Mouse (Mus musculus): ENCODE measurements around the gene Arhgap42.

Arhgap42 gene

GRCm38 (mm10) chr9:9210464-9210863, 28.4 kb downstream of the Arhgap42 start:
- DNase-seq (ENCODE audit: low spot score) = no peak

GRCm38 (mm10) chr9:9208205-9208604, 30.7 kb downstream of the Arhgap42 start:
- no peak for DNase-seq (ENCODE audit: low spot score)

DNA sequence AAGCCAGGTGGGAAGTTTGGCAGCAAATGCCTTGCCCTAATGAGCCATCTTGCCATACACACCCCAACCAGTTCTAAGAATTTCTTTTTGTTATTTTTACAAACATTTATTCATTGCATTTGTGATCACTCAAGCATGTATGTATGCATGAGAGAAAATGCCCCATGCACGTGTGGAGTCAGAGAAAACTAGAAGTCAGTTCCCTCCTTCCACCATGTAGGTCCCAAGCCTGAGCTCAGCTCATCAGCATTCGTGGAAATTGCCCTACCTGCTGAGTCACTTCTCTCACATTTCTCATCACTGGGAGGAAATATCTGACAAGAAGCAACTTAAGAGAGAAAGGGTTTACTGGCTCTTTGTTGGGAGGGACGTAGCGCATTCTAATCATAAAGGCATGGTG, 31.6 kb downstream of the Arhgap42 start:
- DNase-seq (ENCODE audit: low spot score) = no peak

- DNase-seq (ENCODE audit: low spot score) = no peak
Observed at GRCm38 (mm10) chr9:9200827-9201388, 38.0 kb downstream of the Arhgap42 start.

- DNase-seq (ENCODE audit: low spot score) = no peak
Observed at GRCm38 (mm10) chr9:9199170-9199841, 39.6 kb downstream of the Arhgap42 start.

DNA sequence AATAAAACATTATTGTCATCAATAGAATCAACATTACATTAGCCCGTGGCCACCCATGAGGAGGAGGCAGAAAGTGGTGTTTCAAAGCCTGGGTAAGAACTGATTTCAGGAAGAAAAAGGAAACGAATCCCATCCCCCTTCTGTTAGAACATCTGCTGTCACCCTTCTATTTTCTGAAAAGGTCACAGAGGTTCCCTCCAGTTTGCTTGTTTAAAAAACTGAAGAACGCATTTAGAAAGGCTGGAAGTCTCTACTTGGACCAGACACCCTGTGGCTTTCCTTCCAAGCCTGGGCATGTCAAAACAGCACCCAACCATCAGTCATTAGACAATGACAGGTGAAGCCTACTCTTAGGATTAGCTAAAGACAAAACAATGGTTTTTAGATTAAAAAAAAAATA, 40.3 kb downstream of the Arhgap42 start:
- no peak for DNase-seq (ENCODE audit: low spot score)

DNA sequence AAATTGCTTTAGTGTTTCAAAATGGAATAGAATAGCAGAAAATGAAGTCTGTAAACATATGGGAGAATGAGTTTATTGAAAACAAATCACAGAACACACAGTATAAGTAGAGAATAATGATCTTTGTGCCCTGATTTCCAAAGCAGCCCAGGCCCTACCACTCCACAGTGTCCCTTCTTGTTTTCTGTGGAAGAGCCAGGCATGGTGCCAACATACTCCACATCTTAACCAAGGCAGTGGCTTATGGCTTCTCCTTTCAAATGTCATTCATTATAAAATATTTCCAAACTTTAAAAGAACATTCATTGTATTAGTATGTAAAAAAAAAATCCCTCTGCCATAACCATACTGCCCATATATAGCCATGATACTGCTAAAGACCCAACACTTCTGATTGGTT, 42.9 kb downstream of the Arhgap42 start:
- no peak for DNase-seq (ENCODE audit: low spot score)

GRCm38 (mm10) chr9:9194496-9194895, 44.4 kb downstream of the Arhgap42 start:
- DNase-seq (ENCODE audit: low spot score) = no peak

- DNase-seq (ENCODE audit: low spot score) = no peak
Observed at GRCm38 (mm10) chr9:9192716-9193115, 46.2 kb downstream of the Arhgap42 start.

GRCm38 (mm10) chr9:9190835-9191234, 48.1 kb downstream of the Arhgap42 start:
- no peak for DNase-seq (ENCODE audit: low spot score)

- no peak for DNase-seq (ENCODE audit: low spot score)
Observed at GRCm38 (mm10) chr9:9188167-9188566, 50.7 kb downstream of the Arhgap42 start.

- no peak for DNase-seq (ENCODE audit: low spot score)
Observed at GRCm38 (mm10) chr9:9177745-9178144, 61.2 kb downstream of the Arhgap42 start.

DNA sequence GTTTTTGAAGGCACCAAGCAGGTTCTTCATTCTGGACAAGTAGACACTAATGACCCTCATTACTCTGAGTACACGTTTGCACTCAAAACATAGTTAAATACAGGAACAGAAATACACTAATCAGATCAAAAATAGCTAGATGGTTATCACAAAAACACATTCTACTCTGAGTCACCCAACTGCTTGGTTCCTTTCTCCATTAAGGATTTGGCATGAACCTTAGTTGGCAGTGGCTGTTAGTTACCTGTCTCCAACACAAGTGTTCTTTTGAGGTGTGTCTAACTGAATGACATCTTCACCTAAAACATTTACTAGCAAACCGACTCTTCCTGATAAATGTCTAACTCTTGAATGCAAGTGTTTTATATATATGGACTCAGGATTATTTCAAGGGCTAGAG, 64.0 kb downstream of the Arhgap42 start:
- no peak for DNase-seq (ENCODE audit: low spot score)

DNA sequence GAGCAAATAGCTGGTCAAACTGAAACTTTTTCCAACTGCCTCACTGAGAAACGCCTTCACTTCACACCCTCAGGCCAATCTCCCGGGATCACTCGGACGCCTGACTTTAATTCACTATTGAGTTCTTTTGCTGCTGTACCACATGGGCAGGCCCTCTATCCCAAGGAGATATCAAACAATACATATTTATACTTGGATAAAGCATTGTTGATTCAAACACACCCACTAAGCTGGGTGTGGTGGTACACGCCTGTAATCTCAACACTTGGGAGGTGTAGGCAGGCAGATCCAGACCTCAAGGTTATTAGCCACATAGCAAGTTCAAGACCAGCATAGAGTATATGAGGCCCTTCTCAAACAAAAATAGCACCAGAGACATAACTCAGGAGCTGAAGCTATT, 64.7 kb downstream of the Arhgap42 start:
- no peak for DNase-seq (ENCODE audit: low spot score)

- no peak for DNase-seq (ENCODE audit: low spot score)
Observed at GRCm38 (mm10) chr9:9173091-9173490, 65.8 kb downstream of the Arhgap42 start.

GRCm38 (mm10) chr9:9171146-9171816, 67.6 kb downstream of the Arhgap42 start:
- DNase-seq (ENCODE audit: low spot score) = no peak

GRCm38 (mm10) chr9:9165641-9166063, 73.2 kb downstream of the Arhgap42 start:
- no peak for DNase-seq (ENCODE audit: low spot score)

GRCm38 (mm10) chr9:9160736-9161135, 78.2 kb downstream of the Arhgap42 start:
- no peak for DNase-seq (ENCODE audit: low spot score)

- no peak for DNase-seq (ENCODE audit: low spot score)
Observed at GRCm38 (mm10) chr9:9158241-9158640, 80.7 kb downstream of the Arhgap42 start.

- no peak for DNase-seq (ENCODE audit: low spot score)
Observed at GRCm38 (mm10) chr9:9157425-9157824, 81.5 kb downstream of the Arhgap42 start.

GRCm38 (mm10) chr9:9154636-9155035, 84.3 kb downstream of the Arhgap42 start:
- DNase-seq (ENCODE audit: low spot score) = no peak

DNA sequence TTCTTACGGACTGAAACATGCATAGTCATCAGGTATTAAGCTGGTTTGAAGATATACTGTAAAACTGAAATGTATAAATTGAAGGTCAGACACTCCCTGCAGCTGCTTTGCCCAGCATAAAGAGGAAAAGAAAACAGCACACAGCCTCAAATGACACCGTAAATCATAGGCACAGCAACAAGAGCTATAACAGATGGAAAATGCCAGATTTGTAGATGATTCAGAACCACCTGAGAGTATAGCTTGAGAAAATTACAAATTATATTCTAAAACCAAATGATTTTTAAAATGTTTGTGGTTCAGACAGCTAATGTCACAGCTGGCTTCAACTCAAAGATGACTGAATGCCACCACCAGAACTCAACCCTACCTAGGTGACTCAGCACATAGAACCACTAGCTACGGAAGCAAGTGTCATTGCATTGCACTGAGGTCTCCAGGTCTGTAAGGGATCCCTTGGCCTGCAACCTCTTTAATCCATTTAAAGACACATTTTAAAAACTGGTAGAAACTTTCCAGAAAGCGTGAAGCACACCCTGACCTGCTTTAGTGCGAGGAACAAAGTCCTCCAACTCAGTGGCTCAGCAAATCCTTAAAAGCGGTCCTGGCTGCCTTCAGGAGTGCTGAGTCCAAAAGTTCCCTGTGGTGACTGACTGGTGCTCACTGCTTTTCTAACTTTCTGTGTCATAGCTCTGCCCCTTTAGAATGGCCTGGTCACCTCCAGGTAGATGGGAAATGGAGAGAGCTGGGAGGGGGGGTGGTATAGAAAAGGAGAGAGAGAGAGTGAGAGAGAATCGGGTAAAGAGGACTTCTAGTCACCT, 94.4 kb downstream of the Arhgap42 start:
- no peak for DNase-seq (ENCODE audit: low spot score)

GRCm38 (mm10) chr9:9143102-9143501, 95.8 kb downstream of the Arhgap42 start:
- DNase-seq (ENCODE audit: low spot score) = no peak
